Mouse (Mus musculus) CH12.LX (cell line): ENCODE data around the gene Tmem97. TPM values are rescaled to one million over a fixed set of nuclear protein-coding genes. Genes with fewer than 3 reads are reported as not detected.
"Not testable (repeated sequence)": the region's sequence is repeated elsewhere in the genome, so short reads cannot be mapped to it uniquely, and the experiment has no call there.

Source experiments
- DNase-seq: peaks from one replicate; pipeline ENCODE4 v3.0.0-alpha.2; 2013; ENCODE audit errors: extremely low read depth
- H3K27ac ChIP-seq: 2 replicates; pipeline ENCODE4 v1.5.1; 2012; ENCODE audit warnings: low read depth, mild to moderate bottlenecking, control low read depth, moderate library complexity; ENCODE audit not compliant: insufficient read depth
- H3K27me3 ChIP-seq: replicated peaks from 2 replicates; pipeline ENCODE3; 2012; ENCODE audit warnings: inconsistent platforms
- H3K36me3 ChIP-seq, 2 experiments: replicated peaks in 1 of 2; 2 replicates each; pipeline versions ENCODE3 to v1.6.1; 2012; ENCODE audit warnings: inconsistent platforms in 1 of 2, low read length in 1 of 2, mild to moderate bottlenecking in 1 of 2, mixed read lengths in 1 of 2, moderate library complexity in 1 of 2; ENCODE audit not compliant: control insufficient read depth in 1 of 2, insufficient read depth in 1 of 2
- H3K4me1 ChIP-seq, 2 experiments: 2 replicates each; pipeline ENCODE4 v1.6.1; 2012; ENCODE audit warnings: inconsistent platforms in 1 of 2, moderate library complexity in 1 of 2; ENCODE audit not compliant: insufficient read depth in 2 of 2, control insufficient read depth in 1 of 2
- H3K4me2 ChIP-seq: 2 replicates; pipeline ENCODE4 v1.6.1; 2012; ENCODE audit warnings: low read depth, mild to moderate bottlenecking, control low read depth; ENCODE audit not compliant: poor library complexity, insufficient read depth, severe bottlenecking
- H3K4me3 ChIP-seq, 3 experiments: fragments of 150-350 bp in 1 of 3; sonication (generic) in 1 of 3; replicated peaks in 1 of 3; 2 replicates each; pipeline versions ENCODE3 to v1.5.1; 2011 to 2012; ENCODE audit warnings: low read depth in 2 of 3, low read length in 2 of 3, mild to moderate bottlenecking in 2 of 3, moderate library complexity in 2 of 3, control low read depth in 1 of 3, improper control_type of control experiment in 1 of 3, inconsistent platforms in 1 of 3, mixed read lengths in 1 of 3; ENCODE audit not compliant: poor library complexity in 1 of 3
- H3K79me2 ChIP-seq: replicated peaks from 2 replicates; pipeline ENCODE4 v1.6.1; 2012; ENCODE audit warnings: mild to moderate bottlenecking, moderate library complexity; ENCODE audit not compliant: control insufficient read depth, poor library complexity, insufficient read depth, severe bottlenecking; ENCODE audit errors: extremely low read depth
- H3K9ac ChIP-seq: 2 replicates; pipeline ENCODE4 v1.6.1; 2012; ENCODE audit warnings: low read depth, mild to moderate bottlenecking, control low read depth, moderate library complexity; ENCODE audit not compliant: insufficient read depth
- H3K9me3 ChIP-seq: replicated peaks from 2 replicates; pipeline ENCODE3; 2012; ENCODE audit warnings: low read length, inconsistent platforms, mixed read lengths
- CHD2 ChIP-seq: IDR thresholded peaks from 2 replicates; pipeline ENCODE4 v1.6.1; 2011; ENCODE audit warnings: low read length, improper control_type of control experiment
- ELF1 ChIP-seq: IDR thresholded peaks from 2 replicates; pipeline ENCODE4 v1.6.1; 2014; ENCODE audit warnings: low read depth, mild to moderate bottlenecking, inconsistent platforms, low read length, improper control_type of control experiment
- ETS1 ChIP-seq: conservative IDR thresholded peaks from 2 replicates; pipeline ENCODE4 v1.6.1; 2012; ENCODE audit warnings: low read depth, mild to moderate bottlenecking, inconsistent platforms, low read length, improper control_type of control experiment, moderate library complexity
- IRF4 ChIP-seq: IDR thresholded peaks from 2 replicates; pipeline ENCODE4 v1.6.1; 2014; ENCODE audit warnings: low read depth, mild to moderate bottlenecking, inconsistent platforms, low read length, improper control_type of control experiment
- JUN ChIP-seq: IDR thresholded peaks from 2 replicates; pipeline ENCODE4 v1.6.1; 2011; ENCODE audit warnings: low read depth, mild to moderate bottlenecking, low read length, improper control_type of control experiment, moderate library complexity; ENCODE audit not compliant: insufficient read depth
- MAX ChIP-seq: IDR thresholded peaks from 2 replicates; pipeline ENCODE4 v1.6.1; 2011; ENCODE audit warnings: low read length, improper control_type of control experiment
- MEF2A ChIP-seq: IDR thresholded peaks from 2 replicates; pipeline ENCODE4 v1.6.1; 2014; ENCODE audit warnings: low read depth, mild to moderate bottlenecking, inconsistent platforms, low read length, improper control_type of control experiment, borderline replicate concordance
- MYC ChIP-seq: IDR thresholded peaks from 2 replicates; pipeline ENCODE4 v1.6.1; 2011; ENCODE audit warnings: low read depth, mild to moderate bottlenecking, improper control_type of control experiment, low read length
- SIN3A ChIP-seq: IDR thresholded peaks from 2 replicates; pipeline ENCODE4 v1.6.1; 2012; ENCODE audit warnings: low read length, improper control_type of control experiment, inconsistent platforms
- SMC3 ChIP-seq: IDR thresholded peaks from 2 replicates; pipeline ENCODE4 v1.6.1; 2011; ENCODE audit warnings: low read depth, low read length, improper control_type of control experiment
- TBP ChIP-seq: conservative IDR thresholded peaks from 2 replicates; pipeline ENCODE4 v1.6.1; 2011; ENCODE audit warnings: low read depth, low read length, improper control_type of control experiment
- TCF12 ChIP-seq: IDR thresholded peaks from 2 replicates; pipeline ENCODE4 v1.6.1; 2014; ENCODE audit warnings: low read depth, mild to moderate bottlenecking, inconsistent platforms, low read length, improper control_type of control experiment
- USF1 ChIP-seq: IDR thresholded peaks from 2 replicates; pipeline ENCODE4 v1.6.1; 2014; ENCODE audit warnings: low read depth, mild to moderate bottlenecking, inconsistent platforms, low read length, improper control_type of control experiment
- ZMIZ1 ChIP-seq: IDR thresholded peaks from 2 replicates; pipeline ENCODE4 v1.6.1; 2012; ENCODE audit warnings: low read depth, mild to moderate bottlenecking, inconsistent platforms, low read length, improper control_type of control experiment
- dilution Hi-C: fragments of 300-500 bp; cut with MboI; formaldehyde crosslinking; loops from 2 replicates; pipeline ENCODE4 v1.14.3; 2020; ENCODE audit warnings: low sequenced_read_pairs; ENCODE audit not compliant: extremely low pct_unique_long_range_greater_than_20kb, extremely low pct_ligation_motif_present
- in situ Hi-C: fragments of 300-500 bp; cut with MboI; formaldehyde crosslinking; loops from 3 replicates; pipeline ENCODE4 v1.14.3; 2019; ENCODE audit warnings: low sequenced_read_pairs, low pct_ligation_motif_present, low pct_unique_long_range_greater_than_20kb, mixed read lengths
- polyA plus RNA-seq: library from polyadenylated mRNA; unstranded; fragments of >175 nt; gene quantifications from 2 replicates; pipeline ENCODE4 v1.2.1, GENCODE M21; 2012; ENCODE audit warnings: low read depth; ENCODE audit not compliant: insufficient read length
- total RNA-seq, 2 experiments: library from RNA; depleted of rRNA; stranded (reverse); fragments of 300-350 nt in 1 of 2; fragments of >200 nt in 1 of 2; gene quantifications; 2 replicates each; pipeline ENCODE4 v1.2.3; 2012 to 2014

Tmem97 gene
- total and polyA plus RNA-seq, 3 experiments, result 213 to 347 (median 268) TPM

DNA sequence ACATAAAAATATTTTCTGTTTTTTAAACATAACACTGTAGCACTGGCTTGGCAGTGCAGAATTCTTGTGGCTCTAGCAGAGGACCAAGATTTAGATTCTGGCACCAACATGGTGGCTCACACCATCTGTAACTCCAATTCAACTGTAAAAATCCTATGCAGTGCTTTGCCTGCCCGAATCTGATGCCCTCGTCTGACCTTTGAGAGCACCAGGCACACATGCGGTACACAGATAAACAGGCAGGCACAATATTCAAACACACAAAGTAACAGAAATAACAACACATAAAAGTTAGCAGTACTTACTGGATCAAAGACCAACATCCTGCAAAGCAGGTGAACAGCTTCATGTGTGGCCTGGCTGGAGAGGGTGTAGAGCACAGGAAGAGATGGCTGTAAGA, 24.0 kb upstream of the Tmem97 start:
- Histone ChIP-seq H3K4me2 (no peak overlapping the region), H3K27ac (no peak overlapping the region)
- TF ChIP-seq IRF4, result no peak
- TF ChIP-seq SIN3A, result no peak
- TF ChIP-seq MAX, result no peak
- no peak for TF ChIP-seq TCF12
- TF ChIP-seq ZMIZ1, result no peak
- no peak for TF ChIP-seq ETS1
- no peak for TF ChIP-seq MEF2A
- TF ChIP-seq MYC, result no peak
- TF ChIP-seq JUN, result no peak
- TF ChIP-seq USF1, result no peak
- TF ChIP-seq SMC3, result no peak
- no peak for TF ChIP-seq CHD2
- TF ChIP-seq, all 38 proteins: peak for 0
- no peak overlapping the region for H3K9ac ChIP-seq
- no peak overlapping the region for H3K4me3 ChIP-seq
- no peaks in the 10 kb centered on the region for H3K4me1 ChIP-seq
- in situ Hi-C loops (loop anchor here (25.0 kb wide), 1 partner anchor 638 kb away; no protein-coding TSS in a partner anchor), dilution Hi-C loops (no loop called here)
- H3K27me3 ChIP-seq, result no peaks in the 10 kb centered on the region
- no peak for DNase-seq
- no peaks in the 10 kb centered on the region for H3K79me2 ChIP-seq
- H3K9me3 ChIP-seq, result no peaks in the 10 kb centered on the region
- peaks cover 24 to 73% of the 10 kb centered on the region in 2 experiments for H3K36me3 ChIP-seq

DNA sequence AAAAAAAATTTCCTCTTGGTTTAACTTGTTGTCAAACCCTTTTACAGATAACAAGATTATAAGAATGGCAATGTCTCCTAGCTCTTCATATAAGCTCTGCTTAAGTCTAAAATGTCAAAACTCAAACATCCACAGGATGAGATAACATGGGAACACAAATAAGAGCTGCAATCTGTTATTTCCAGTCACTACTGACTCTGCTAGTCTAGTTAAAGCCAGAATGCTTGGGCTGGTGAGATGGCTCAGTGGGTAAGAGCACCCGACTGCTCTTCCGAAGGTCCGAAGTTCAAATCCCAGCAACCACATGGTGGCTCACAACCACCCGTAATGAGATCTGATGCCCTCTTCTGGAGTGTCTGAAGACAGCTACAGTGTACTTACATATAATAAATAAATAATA, 23.5 kb upstream of the Tmem97 start:
- H3K4me2 ChIP-seq, H3K9me3 ChIP-seq, H3K79me2 ChIP-seq, DNase-seq, H3K27ac ChIP-seq, H3K4me1 ChIP-seq, dilution Hi-C loops, H3K4me3 ChIP-seq, H3K9ac ChIP-seq, H3K27me3 ChIP-seq: not testable (repeated sequence)
- in situ Hi-C loops, result loop anchor here (25.0 kb wide), 1 partner anchor 638 kb away; no protein-coding TSS in a partner anchor
- peak; percentile 59; the same call in 1 of the 2 replicates for TF ChIP-seq TBP
- peaks cover 24 to 78% of the 10 kb centered on the region in 2 experiments for H3K36me3 ChIP-seq

DNA sequence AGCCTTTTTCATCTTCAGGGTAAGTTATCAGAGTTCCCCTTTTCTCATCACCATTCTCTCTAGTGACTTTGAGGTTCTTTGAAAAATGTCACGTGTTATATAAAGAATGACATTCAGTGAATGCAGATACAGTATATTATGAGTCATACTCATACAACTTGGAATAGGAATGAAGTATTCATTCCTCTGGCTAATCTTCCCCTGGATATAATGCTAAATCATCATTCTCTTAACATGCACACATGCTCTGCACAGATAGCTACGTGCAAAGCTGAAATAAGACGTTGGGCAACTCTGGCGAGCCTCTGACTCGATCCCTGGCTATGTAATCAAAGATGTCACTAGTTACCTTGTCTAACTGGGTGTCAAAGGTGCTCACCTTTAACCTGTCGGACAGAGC, 21.3 kb upstream of the Tmem97 start:
- Histone ChIP-seq H3K4me2 (no peak overlapping the region), H3K36me3 (peaks cover 20 to 73% of the 10 kb centered on the region in 2 experiments), H3K27me3 (no peaks in the 10 kb centered on the region), H3K9ac (no peak overlapping the region), H3K79me2 (no peaks in the 10 kb centered on the region), H3K4me1 (no peaks in the 10 kb centered on the region), H3K27ac (no peak overlapping the region), H3K9me3 (no peaks in the 10 kb centered on the region), H3K4me3 (no peak overlapping the region)
- in situ Hi-C loops, result loop anchor here (25.0 kb wide), 1 partner anchor 640 kb away; no protein-coding TSS in a partner anchor
- no peak for DNase-seq
- TF ChIP-seq ELF1 (no peak), USF1 (no peak), JUN (no peak), CHD2 (no peak)
- dilution Hi-C loops, result no loop called here
